Mouse (Mus musculus) heart, postnatal 36 days (tissue): Measurements from ENCODE around the gene Hoxb3. TPM values are rescaled to one million over a fixed set of nuclear protein-coding genes. Genes with fewer than 3 reads are reported as not detected.

Experiments used
- DNase-seq, 2 experiments: peaks; one replicate each; pipeline ENCODE4 v3.0.0; 2021 to 2022
- intact Hi-C: fragments of 180-260 bp; cut with DNase I; formaldehyde crosslinking; loops from one replicate; pipeline ENCODE4 v1.15.1; 2025
- total RNA-seq, 2 experiments: library from RNA; stranded (reverse); gene quantifications; 2 replicates each; pipeline ENCODE4 v1.2.3; 2021

Gene Hoxb3
- under 1 TPM; 0.42 to 0.68 TPM for total RNA-seq

DNA sequence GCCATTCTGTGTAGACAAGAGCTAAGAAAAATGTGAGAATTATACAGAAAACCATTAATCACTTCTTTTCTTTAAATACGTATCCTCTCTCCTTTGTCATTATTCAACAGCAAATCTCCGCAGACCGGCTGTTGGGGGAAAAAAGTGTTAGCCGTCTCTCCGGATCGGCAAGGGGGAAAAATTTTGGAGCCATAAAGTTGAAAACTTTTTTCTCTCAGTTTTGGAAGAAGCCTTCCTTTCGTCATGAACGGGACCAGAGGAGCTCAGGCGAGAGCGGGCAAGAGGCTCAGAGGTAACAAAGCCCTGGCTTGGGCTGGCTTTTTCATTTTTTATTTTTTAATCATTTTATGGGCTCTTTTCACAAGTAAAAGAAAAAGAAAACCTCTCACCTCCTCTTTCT, at the start of gene Hoxb3:
Gene Hoxb3 (plus strand): TSS at position 173 of the 400 bp plus-strand sequence.
- DNase-seq, result no peak
- intact Hi-C loops, result no loop called here

GRCm38 (mm10) chr11:96274428-96274827, 48.7 kb upstream of the Hoxb3 start:
- intact Hi-C loops, result no loop called here
- no peak for DNase-seq

DNA sequence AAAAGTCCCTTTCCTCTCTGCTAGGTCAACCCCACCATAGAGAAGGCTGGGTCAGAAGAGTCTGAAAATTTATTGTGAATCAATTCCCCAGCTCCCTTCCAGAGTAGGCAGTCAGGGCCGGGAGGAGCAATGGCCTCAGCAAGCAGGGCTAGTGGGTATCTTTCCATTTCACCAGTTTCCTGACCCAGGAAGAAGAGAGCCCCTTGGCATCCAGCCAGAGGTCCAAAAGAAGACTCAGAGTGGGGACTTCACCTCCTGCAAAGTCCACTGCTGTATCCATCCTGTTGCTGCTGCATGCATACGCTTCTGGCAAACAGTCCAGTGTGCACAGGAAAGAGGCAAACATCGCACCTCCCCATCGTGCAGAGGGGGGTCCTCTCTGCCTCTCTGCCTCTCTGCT, 47.2 kb upstream of the Hoxb3 start:
- intact Hi-C loops, result no loop called here

DNA sequence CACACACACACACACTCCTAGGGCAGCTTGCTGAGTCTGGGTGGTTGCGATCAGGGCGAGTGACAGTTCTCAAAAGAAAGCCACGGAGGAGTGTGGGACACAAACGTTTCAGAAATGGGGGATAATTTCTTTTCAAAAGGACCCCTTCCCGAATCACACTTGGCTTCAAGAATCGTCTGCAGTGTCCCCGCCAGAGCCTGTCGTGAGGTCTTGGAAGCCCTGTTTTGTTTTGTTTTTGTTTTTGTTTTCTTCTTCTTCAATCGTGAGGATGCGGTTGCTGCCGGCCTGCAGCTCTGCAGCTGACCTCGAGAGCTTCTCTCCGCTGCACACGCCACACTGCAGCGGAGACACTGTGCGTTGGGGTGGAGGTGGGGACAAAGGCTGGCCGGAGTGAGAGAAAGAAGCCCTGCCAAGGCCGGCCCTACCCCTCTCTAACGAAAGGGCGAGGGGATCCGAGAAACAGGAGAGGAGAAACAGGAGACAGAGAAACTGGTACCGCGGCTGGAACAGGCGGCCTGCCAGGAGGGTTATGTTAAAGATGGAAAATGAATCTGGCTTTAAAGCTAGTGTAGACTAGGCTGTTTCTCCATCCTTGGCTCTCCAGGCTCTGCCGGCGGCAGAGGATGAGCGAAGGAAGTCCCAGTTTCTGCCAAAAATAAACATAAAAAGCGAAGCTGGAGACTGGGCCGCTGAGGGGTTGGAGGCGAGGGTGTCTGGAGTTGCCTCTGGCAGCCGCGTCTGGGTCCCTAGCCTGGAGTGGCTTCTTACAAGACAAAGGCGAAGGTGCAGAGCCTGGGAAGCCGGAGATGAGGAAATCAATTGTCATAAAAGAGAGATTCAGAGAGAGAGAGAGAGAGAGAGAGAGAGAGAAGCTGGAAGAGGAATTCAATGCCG, 45.7 kb upstream of the Hoxb3 start:
- intact Hi-C loops, result loop anchor here (1.0 to 2.0 kb wide), 4 partner anchors 259 to 583 kb away; no protein-coding TSS in a partner anchor
- no peak for DNase-seq

More for the DNA sequence above, 47.2 kb upstream of the Hoxb3 start:
- no peak for DNase-seq

DNA sequence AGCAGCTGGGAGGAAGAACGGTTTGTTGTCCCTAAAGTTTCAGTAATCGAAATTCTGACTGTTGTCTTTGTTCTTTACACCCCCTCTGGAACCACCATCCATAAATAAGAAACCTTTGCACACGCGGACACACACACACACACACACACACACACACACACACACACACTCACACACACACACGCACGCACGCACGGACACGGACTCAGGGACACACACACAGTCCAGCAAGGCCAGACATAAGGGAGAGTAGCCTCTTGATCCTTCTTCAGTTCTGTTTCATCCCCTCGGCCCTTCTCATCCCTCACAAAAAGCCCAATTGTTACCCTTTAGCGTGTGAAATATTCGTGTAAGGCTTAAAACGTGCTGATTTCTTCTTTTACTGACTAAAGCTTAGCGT, 44.8 kb upstream of the Hoxb3 start:
- no peak for DNase-seq
- intact Hi-C loops, result loop anchor here (1.0 to 2.0 kb wide), 4 partner anchors 258 to 582 kb away; no protein-coding TSS in a partner anchor

- DNase-seq, result peak; percentile 83 to 86
- intact Hi-C loops, result loop anchor here (1.0 to 2.0 kb wide), 4 partner anchors 258 to 582 kb away; no protein-coding TSS in a partner anchor
Measured at GRCm38 (mm10) chr11:96278773-96279172, 44.4 kb upstream of the Hoxb3 start.

DNA sequence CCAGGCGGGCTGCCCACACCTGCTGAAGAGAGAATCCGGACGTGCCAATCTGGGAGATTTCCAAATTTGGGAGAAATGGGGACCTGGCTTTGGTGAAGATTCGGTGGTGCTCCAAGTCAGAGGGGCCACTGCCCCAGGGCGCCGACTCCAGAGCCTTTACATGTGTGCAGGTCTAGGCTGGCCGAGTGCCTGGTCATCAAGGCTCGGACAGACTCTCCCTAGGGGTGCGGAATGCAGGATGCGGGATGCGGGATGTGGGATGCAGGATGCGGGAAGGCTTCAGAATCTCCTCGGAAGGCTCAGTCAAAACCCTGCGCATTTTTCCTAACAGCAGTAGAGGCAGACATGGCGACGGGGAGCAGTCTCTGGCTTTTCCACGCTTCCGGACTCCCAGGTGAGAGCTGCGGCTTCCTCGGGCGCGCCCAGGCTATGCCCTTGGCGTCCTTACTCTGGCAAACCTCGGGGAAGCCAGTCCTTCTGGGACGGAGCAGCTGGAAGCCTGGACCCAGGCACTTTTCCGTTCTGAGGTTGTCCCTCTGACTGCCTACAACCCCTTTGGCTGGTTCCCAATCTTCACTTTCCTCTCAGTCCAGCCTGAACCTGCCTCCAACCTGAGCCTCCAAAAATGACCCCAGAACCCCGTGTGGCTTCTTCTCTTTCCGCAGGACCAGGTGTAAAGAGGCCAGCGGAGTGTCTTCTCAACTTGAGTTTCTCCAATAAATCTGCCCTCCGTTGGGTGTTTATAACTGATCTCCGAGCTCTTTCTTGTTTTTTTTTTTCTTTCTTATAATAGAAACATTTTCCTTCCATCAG, 43.5 kb upstream of the Hoxb3 start:
- intact Hi-C loops, result loop anchor here (1.0 to 5.0 kb wide), 5 partner anchors 15 to 581 kb away; partner anchors contain the start of gene Igf2bp1
- no peak for DNase-seq

- intact Hi-C loops, result loop anchor here (1.0 to 5.0 kb wide), 3 partner anchors 14 to 273 kb away; partner anchors contain the start of gene Igf2bp1
- no peak for DNase-seq
Measured at GRCm38 (mm10) chr11:96280399-96281378, 42.4 kb upstream of the Hoxb3 start.

DNA sequence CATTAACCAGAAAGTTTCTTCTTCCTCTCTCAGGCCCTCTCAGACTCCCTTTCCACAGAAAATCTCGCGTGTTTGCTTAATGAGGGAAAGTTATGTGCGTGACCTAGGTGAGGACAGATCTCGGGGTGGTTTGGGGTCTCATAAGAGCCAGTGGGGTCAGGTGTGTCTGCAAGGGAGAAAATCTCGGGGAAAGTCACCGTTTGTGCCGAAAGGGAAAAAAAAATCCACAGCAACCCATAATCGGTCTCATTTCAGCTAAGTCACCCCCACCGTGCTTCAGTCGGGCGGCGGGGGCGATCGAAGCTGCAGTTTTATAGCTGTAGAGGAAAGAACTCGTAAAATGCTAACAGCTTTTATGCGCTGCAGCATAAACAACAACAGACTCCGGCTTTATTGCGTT, 41.7 kb upstream of the Hoxb3 start:
- DNase-seq, result no peak
- intact Hi-C loops, result loop anchor here (2.0 to 5.0 kb wide), 2 partner anchors 13 to 274 kb away; partner anchors contain the start of gene Igf2bp1

DNA sequence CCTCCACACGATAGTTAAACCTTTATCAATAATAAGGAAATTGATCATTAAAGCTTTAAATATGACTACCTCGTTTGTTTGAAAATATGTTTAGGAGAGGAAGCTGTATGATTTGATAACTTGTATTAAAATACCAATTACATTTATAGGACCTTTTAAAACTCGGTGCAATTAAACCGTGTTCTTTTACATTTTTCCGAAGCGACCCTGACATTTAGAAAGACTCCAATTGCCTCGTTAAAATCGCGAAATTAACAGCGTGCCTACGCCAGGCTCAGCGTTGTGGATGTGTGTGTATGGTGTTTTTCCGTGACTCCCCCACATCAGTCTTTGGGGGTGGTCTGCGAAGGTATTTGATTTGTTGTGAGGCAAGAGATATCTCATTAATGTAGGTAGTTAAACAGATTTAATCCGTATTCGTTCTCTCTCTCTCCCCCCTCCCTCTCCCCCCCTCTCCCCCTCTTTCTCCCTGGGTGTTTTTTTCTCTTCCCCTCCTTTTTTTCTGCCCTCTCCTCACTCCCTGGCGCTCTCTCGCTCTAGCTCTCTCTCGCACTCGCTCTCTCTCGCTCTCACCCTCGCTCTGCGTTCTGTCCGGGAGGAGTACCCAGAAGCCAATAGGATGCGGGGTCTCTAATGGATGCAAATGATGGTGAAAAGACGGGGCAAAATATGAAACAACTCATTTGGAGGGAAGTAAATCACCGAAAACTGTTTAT, 41.1 kb upstream of the Hoxb3 start, which contains the start of gene Hoxb8:
Gene Hoxb8 (plus strand): TSS at position 51 of the 716 bp plus-strand sequence.
- intact Hi-C loops, result loop anchor here (2.0 to 5.0 kb wide), 2 partner anchors 13 to 275 kb away; partner anchors contain the start of gene Igf2bp1
- no peak for DNase-seq

DNA sequence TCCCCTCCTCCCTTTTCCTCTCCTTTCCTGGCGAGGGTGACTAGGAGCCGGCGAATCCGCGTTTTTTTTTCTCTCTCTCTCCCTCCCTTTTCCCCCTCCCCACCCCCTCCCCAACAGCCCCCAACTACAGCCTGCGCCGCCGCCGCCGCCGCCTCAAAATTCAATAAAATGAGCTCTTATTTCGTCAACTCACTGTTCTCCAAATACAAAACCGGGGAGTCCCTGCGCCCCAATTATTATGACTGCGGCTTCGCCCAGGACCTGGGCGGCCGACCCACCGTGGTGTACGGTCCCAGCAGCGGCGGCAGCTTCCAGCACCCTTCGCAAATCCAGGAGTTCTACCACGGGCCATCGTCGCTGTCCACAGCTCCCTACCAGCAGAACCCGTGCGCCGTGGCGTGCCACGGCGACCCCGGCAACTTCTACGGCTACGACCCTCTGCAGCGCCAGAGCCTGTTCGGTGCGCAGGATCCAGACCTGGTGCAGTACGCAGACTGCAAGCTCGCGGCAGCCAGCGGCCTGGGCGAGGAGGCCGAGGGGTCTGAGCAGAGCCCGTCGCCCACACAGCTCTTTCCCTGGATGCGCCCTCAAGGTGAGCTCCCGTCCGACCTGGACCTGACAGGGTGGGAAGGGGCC, 40.2 kb upstream of the Hoxb3 start:
- intact Hi-C loops, result loop anchor here (5.0 kb wide), 1 partner anchor 276 kb away; the partner anchor contains the start of gene Igf2bp1
- no peak for DNase-seq

- no peak for DNase-seq
- intact Hi-C loops, result loop anchor here (5.0 kb wide), 1 partner anchor 277 kb away; the partner anchor contains the start of gene Igf2bp1
Measured at GRCm38 (mm10) chr11:96284041-96284749, 38.9 kb upstream of the Hoxb3 start.

GRCm38 (mm10) chr11:96284774-96285734, 38.1 kb upstream of the Hoxb3 start:
- no peak for DNase-seq
- intact Hi-C loops, result loop anchor here (5.0 kb wide), 1 partner anchor 278 kb away; the partner anchor contains the start of gene Igf2bp1

GRCm38 (mm10) chr11:96285771-96286738, 37.1 kb upstream of the Hoxb3 start, which contains the start of gene Hoxb7:
Gene Hoxb7 (plus strand): TSS chr11:96286623.
- DNase-seq, result no peak

DNA sequence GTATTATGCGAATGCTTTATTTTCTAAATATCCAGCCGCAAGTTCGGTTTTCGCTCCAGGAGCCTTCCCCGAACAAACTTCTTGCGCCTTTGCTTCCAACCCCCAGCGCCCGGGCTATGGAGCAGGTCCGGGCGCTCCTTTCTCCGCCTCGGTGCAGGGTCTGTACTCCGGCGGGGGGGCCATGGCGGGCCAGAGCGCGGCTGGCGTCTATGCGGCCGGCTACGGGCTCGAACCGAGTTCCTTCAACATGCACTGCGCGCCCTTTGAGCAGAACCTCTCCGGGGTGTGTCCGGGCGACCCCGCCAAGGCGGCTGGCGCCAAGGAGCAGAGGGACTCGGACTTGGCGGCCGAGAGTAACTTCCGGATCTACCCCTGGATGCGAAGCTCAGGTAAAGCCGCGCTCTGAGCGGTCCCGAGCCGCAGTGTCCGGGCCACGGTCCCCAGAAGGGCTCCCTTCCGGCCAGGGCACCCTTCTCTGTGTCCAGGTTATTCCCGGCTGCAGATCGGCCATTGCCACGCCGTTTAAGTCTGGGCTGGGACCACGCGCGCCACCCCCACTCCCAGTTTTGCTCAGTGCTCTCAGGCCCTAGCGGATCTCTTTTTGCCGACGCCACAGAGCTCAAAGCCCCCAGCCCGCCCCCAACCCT, 36.3 kb upstream of the Hoxb3 start:
- DNase-seq, result no peak
- intact Hi-C loops, result no loop called here

More at GRCm38 (mm10) chr11:96285771-96286738, 37.1 kb upstream of the Hoxb3 start, which contains the start of gene Hoxb7:
- intact Hi-C loops, result no loop called here
